Mouse (Mus musculus) MEL (cell line): ENCODE data around the gene Krt80.

Experiments used
- GATA1 ChIP-seq: IDR thresholded peaks from 2 replicates; pipeline ENCODE4 v1.6.1; 2011; ENCODE audit warnings: low read depth, low read length, improper control_type of control experiment
- POLR2A ChIP-seq, 2 experiments: IDR thresholded peaks; 2 replicates each; pipeline ENCODE4 v1.6.1; 2011 to 2012; ENCODE audit warnings: low read length in 2 of 2, mild to moderate bottlenecking in 2 of 2, control low read depth in 1 of 2, improper control_type of control experiment in 1 of 2, low read depth in 1 of 2, moderate library complexity in 1 of 2; ENCODE audit not compliant: control insufficient read depth in 1 of 2, insufficient read depth in 1 of 2, poor library complexity in 1 of 2

- TF ChIP-seq POLR2A (IDR thresholded peaks at IDR 0.05; ENCODE audit: control insufficient read depth in 1 of 2, insufficient read depth in 1 of 2, low read depth in 1 of 2, low read length in 2 of 2, poor library complexity in 1 of 2) (no peak), GATA1 (no peak)
These were observed 20.2 kb upstream of the Krt80 start for GRCm38 (mm10) chr15:101390203-101390602.
